Mouse (Mus musculus) cerebellum, postnatal 10 days (tissue): Measurements from ENCODE around the gene Rassf1.
A peak's percentile ranks its signal among the peaks of the same experiment; 100 is the strongest.

ENCODE experiments used
- DNase-seq, 2 experiments: peaks; one replicate each; pipeline ENCODE4 v3.0.0; 2021; ENCODE audit warnings: mixed read lengths in 2 of 2

Gene Rassf1

GRCm38 (mm10) chr9:107551117-107551889 is at the start of gene Rassf1:
TSS of gene Rassf1 (plus strand) at chr9:107551555.
- peak; percentile 46 to 48 for DNase-seq

- peak; percentile 64 to 77 for DNase-seq
Measured at GRCm38 (mm10) chr9:107502131-107502846, 49.1 kb upstream of the Rassf1 start.

GRCm38 (mm10) chr9:107504662-107505537 is 46.5 kb upstream of the Rassf1 start:
- DNase-seq = peak; percentile 73 to 79

- DNase-seq = peak; percentile 73 to 76
Measured at GRCm38 (mm10) chr9:107508266-107508665, 43.1 kb upstream of the Rassf1 start.

- peak; percentile 57 to 61 for DNase-seq
Measured at GRCm38 (mm10) chr9:107510384-107511100, 40.8 kb upstream of the Rassf1 start.

- no peak for DNase-seq
Measured at GRCm38 (mm10) chr9:107511436-107511835, 39.9 kb upstream of the Rassf1 start.

- DNase-seq = peak; percentile 59 to 66
Measured at GRCm38 (mm10) chr9:107512326-107512725, 39.0 kb upstream of the Rassf1 start.

GRCm38 (mm10) chr9:107514303-107514955 is 36.9 kb upstream of the Rassf1 start:
- DNase-seq = peak; percentile 96 to 98

- DNase-seq = no peak
Measured at GRCm38 (mm10) chr9:107520331-107520730, 31.0 kb upstream of the Rassf1 start.

- DNase-seq = no peak
Measured at GRCm38 (mm10) chr9:107521190-107521589, 30.2 kb upstream of the Rassf1 start.

GRCm38 (mm10) chr9:107521711-107522399 is 29.5 kb upstream of the Rassf1 start:
- no peak for DNase-seq

- DNase-seq = peak; percentile 40 to 49
Measured at GRCm38 (mm10) chr9:107522400-107522711, 29.0 kb upstream of the Rassf1 start.

GRCm38 (mm10) chr9:107526198-107527026 is 24.9 kb upstream of the Rassf1 start:
- DNase-seq = peak; percentile 83 to 84

GRCm38 (mm10) chr9:107533791-107534407 is 17.5 kb upstream of the Rassf1 start, which contains the start of gene Tmem115:
TSS of gene Tmem115 (plus strand) at chr9:107533945.
- DNase-seq = peak; percentile 93 to 95

GRCm38 (mm10) chr9:107534408-107535202 is 16.8 kb upstream of the Rassf1 start:
- peak; percentile 78 to 80 for DNase-seq

- DNase-seq = peak; percentile 85 to 91
Measured at GRCm38 (mm10) chr9:107538231-107538630, 13.1 kb upstream of the Rassf1 start.

GRCm38 (mm10) chr9:107538711-107539110 is 12.6 kb upstream of the Rassf1 start:
- no peak for DNase-seq

GRCm38 (mm10) chr9:107539940-107540339 is 11.4 kb upstream of the Rassf1 start:
- DNase-seq = no peak

GRCm38 (mm10) chr9:107540420-107540819 is 10.9 kb upstream of the Rassf1 start:
- no peak for DNase-seq
